Mouse (Mus musculus): ENCODE results near the gene Nudt12. TPM values are rescaled to one million over a fixed set of nuclear protein-coding genes. Genes with fewer than 3 reads are reported as not detected.

The Nudt12 gene
- 0.25 TPM for polyA plus RNA-seq (2017; shearing (Covaris generic))

GRCm38 (mm10) chr17:59013091-59013459 lies at the start of gene Nudt12:
Gene Nudt12, minus strand, starts transcription at chr17:59013372.

DNA sequence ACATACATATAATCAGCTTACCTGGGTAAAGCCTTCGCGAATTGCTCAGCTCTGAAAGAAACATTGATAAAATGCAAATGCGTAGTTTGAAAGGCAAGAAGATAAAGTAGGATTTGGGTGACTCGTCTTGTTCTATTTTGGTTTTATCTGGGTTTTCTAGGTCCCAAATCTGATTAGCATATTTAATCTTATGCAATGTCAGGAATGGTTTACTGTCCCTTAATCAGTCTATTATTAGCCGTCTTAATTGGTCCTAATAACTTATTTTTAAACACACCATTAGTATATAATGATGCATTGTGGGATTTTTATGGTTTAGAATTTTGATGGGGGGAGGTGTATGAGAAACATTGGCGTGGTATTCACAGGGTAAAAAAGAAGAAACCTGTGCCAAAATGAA lies 21.9 kb downstream of the Nudt12 start, which contains the start of gene Pdzph1:
Gene Pdzph1 (minus strand): TSS at position 101 of the 400 bp plus-strand sequence.

Other genes with a start within 250 kb of the Nudt12 start
- not detected for gene Pdzph1, start 22.0 kb downstream of the Nudt12 start, polyA plus RNA-seq (2017; shearing (Covaris generic))

All from effector memory CD4-positive, alpha-beta T cell, adult 5 months (primary cell).